Mouse (Mus musculus): Measurements from ENCODE around the gene Svep1.

- TF ChIP-seq EP300 (IDR thresholded peaks at IDR 0.05; ENCODE audit: low read depth) (no peak), CTCF (IDR thresholded peaks at IDR 0.05; ENCODE audit: low read depth) (no peak)
Measured at GRCm38 (mm10) chr4:58161901-58162300, 44.8 kb downstream of the Svep1 start.

Measured in liver, embryonic 14.5 days (tissue).